Mouse (Mus musculus) left cerebral cortex, adult 11 months (tissue): ENCODE measurements around the gene Aurkb.
"Not testable (repeated sequence)": the region's sequence is repeated elsewhere in the genome, so short reads cannot be mapped to it uniquely, and the experiment has no call there.

Source experiments
- DNase-seq: peaks from one replicate; pipeline ENCODE4 v3.0.0; 2022; ENCODE audit warnings: low spot score

Gene Aurkb

DNA sequence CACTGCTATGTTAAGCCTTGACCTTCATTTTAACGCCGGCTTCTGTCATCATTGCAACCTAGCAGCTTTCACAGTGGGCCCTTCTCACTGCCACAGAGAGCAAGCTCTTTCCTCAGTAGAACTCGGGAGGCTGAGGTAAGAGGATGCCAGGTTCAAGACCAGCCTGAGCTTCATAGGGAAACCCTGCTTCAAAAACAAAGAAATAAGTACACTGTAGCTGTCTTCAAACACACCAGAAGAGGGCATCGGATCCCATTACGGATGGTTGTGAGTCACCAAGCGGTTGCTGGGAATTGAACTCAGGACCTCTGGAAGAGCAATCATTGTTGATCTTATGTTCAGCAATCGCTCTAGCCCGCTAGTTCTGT is 35.4 kb downstream of the Aurkb start:
- no peak for DNase-seq

DNA sequence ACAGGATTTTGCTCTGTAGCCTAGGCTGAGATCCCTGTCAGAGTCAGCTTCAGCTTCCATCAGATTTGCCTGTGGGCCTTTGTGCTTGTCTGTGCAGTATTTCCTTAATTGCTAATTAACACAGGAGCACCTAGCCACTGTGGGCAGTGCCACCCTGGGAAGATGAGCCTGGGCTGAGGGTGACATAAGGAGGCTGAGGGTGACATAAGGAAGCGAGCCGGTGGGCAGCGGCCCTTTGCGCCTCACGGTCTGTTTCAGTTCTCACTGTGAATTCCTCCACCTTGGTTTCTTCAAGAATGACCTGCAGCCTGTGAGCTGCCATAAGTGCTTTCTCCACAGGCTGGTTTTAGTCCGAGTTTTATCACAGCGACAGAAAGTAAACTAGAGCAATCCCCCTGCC is 36.2 kb downstream of the Aurkb start:
- DNase-seq = no peak

DNA sequence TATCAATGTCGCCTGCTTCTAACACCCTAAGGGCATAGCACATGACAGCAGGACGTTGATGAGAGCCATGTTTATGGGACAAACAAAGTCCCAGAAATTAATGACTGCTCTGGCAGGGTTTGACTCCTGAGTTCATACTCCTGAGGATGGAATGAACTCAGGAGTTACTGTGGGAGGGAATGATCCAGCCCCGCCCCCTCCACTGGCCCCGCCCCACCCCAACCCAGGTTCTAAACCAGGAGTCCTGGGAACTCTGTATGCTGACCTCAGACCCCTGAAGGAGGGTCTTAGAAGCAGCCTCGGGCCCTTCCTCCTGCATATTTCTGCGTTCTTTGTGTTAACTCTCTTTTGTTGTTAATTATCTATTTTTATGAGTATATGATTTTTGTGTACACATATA is 40.2 kb downstream of the Aurkb start:
- DNase-seq = no peak

DNA sequence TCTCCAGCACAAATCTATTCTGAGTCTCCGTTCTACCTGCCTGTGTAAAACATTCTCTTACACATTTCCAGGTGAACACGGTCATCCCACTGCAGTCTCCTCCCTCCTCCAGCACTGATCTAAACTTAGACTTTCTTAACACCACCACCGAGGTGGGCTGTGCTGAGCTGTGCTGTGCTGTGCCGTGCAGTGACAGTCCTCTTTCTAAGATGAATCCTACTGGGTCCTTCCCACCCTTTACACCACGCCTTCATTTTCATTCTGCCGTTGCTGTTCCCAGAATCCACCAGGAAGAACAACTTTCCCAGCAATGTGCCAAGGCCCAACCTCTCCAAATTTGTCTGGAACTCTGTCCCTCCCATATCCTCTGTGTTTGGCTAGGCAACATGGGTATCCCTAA is 40.9 kb downstream of the Aurkb start:
- no peak for DNase-seq

DNA sequence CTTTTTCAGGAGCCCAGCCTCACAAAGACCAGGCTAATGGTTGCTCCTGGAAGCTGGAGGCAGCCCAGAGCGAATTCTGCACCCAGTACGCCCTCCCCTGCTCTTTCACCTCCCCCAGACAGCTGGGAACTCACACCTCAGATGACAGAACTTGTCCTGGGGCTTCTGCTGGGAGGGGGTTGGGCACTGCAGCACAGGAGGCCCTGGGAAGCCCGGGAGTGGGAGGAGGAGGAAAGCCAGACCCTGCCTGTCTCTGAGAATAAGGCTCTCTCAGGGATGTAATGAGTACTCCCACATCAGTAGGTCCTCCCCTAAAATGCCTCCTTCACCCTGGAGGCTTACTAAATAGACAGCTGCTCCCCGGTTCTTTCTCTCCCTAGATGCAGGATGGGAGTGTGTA is 41.6 kb downstream of the Aurkb start:
- no peak for DNase-seq

DNA sequence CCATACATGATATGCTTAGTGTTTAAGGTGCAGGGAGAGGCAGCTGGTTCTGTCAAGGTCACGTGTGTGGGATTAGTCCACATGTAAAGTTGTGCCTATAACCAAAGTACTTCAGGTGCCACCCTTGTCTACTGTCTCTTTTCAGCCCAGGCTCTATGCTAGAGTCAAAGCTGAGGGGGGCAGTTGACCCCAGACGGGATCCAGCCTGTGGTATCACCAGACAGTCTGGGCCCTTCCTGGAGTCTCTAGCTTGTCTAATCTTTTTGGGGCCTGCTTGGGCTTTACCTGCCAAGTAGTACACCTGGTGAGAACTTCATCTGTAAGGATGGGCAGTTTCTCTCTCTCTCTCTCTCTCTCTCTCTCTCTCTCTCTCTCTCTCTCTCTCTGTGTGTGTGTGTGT is 42.1 kb downstream of the Aurkb start:
- DNase-seq = no peak

DNA sequence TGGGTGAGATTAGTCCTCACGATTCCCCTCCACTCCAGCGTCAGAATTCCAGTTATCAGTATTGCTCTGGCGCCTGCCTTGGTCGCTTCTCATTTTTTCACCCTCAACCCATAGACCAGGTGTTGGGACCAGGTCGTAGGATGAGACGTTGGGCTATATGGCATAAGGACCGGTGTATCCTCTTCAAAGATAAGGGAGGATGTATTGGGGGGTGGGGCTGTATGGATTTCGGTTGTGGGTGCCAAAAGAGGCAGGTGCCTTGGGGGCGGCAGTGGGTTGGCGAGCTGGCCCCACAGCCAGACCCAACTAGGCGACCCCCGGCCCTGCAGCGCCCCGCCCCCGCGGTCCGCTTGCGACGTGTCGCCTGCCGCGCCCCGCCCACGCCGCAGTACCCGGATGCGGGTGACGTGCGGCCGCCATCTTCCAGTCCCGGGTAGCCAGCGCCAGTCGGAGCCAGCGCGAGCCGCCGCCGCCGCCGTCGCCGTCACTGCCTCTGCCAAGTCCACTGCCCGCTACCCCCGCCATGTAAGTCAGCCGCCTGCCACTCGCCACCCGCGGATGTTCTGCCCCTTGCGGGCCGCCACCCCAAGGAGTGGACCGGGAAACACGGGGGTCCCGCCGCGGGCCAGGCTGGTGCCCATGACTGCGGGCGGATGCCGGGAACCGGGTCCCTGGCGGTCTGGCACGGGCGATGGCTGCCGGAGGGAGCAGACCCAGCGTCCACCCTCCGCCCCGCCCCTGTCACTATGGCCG is 42.8 kb downstream of the Aurkb start, which contains the start of gene Vamp2:
TSS of gene Vamp2 (plus strand) at position 388 of the 753 bp plus-strand sequence.
- DNase-seq = peak; percentile 88

DNA sequence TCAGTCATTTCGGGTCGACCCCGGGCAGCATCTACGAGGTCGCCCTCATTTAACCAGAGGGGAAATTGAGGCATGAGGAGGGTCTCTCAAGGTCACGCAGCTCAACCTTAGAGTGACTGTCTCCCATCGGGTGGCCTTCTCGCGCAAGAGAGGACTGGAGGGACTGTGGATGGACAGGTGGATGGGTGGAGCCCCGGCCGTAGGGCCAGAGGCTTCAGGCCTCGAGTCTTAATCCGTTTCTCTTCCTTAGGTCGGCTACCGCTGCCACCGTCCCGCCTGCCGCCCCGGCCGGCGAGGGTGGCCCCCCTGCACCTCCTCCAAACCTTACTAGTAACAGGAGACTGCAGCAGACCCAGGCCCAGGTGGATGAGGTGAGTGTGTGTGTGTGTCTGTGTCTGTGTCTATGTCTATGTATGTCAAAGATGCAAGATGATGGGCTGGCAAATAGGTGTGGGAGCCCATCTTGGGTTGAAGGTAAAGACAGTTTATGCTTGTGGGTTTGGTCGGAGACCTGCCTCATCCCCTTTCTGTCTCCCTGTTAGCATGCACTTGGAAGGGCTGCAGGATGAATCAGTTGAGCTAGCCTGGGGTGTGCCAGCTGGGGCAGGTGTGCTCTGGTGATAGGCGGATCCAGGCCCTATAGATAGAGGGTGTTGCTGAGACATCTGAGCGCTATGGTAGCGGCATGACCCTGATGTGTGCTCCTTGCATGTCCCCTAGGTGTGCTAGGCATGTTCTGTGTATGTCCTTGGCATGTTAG is 43.6 kb downstream of the Aurkb start:
- DNase-seq = no peak

DNA sequence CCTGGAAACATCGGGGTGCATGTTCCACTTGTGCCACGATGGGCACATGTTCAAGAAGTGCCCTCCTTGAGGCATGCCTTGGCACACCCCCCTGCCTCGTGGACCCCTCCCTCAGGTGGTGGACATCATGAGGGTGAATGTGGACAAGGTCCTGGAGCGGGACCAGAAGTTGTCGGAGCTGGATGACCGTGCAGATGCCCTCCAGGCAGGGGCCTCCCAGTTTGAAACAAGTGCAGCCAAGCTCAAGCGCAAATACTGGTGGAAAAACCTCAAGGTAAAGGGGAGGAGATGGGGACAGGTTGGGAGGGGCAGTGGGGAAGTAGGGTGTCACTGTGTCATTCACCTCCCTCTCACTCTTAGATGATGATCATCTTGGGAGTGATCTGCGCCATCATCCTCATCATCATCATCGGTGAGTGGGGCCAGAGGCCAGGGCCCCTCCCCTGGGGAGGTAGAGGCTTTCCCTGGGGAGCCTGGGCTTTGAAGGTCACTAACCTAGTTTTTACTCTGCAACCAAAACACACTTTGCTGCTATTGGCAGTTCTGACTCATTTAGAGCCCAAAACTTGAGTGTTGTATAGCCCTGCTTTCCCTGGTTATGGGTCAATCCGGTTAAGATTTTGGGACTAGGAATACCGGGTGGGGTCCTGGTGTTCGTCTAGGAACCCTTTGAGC is 44.3 kb downstream of the Aurkb start:
- DNase-seq = no peak

DNA sequence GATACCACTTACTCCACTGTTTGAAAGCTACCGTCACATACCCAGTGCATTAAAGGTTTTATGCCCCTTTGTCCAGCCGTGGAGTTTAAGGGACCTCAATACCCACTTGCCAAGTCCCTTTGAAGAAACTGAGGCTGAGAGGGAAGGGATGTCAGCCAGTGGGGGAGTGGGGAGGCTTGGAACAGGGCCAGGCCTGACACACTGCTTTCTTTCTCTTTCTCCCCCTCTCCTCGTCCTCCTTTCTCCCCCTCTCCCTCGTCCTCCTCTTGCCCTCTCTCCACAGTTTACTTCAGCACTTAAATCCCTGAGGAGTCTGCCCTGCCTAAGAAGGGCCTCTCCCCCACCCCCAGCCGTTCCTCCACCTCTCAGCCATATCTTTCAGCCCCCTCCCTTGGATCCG is 44.9 kb downstream of the Aurkb start:
- DNase-seq = no peak

DNA sequence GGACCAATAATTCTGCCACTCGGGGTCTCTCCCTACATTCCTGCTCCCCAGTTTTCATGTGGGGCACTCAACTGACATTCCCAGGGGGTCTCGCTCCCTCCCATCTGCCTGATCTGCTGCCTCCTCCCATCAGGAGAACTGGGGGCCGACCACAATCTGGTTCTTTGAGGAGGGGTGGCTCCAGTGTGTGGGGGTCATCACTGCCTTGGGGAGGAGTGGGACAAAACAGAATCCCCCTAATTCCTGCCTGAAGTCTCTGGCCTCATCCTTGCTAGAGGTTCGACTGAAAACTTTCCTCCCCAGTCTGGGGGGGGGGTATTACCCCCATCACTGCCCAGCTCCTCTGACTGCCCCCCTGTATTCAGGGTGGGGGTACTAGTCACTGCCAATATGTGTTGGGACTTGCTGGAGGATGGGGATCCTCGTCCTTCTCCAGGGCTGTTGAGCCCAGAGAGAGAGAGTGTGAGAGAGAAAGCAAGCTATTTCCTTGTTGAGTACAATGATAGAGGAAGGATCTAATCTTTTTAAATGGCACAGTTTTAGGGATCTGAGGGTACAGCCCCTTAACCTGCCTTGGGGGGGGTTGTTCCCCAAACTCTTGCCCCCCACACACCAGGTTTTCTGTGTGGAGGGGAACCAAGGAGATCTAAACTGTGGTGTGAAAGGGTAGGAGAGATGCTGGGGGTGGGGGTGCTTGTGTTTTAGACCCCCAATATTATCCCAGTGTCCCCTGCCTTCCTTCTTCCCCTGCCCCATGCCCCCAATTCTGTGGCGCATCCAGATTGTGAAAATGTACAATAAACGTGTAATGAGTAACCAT is 46.3 kb downstream of the Aurkb start:
- DNase-seq = no peak

DNA sequence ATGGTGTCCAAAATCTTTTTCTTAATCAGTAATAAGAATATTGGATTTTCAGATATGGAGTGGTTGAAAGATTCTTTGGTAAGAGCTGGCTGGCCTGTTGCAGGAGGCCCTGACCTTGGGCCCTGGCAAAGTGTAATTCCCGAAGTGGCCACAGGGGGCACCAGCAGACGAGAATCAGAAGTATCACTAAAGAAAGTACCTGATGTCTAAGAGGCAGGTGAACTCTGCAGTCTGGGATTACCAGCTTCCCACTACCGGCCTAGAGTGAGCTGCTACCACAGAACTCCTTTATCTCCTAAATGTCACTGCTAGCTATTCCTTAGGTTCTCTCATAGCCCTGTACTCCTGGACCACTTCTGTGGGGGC is 46.9 kb downstream of the Aurkb start:
- no peak for DNase-seq

DNA sequence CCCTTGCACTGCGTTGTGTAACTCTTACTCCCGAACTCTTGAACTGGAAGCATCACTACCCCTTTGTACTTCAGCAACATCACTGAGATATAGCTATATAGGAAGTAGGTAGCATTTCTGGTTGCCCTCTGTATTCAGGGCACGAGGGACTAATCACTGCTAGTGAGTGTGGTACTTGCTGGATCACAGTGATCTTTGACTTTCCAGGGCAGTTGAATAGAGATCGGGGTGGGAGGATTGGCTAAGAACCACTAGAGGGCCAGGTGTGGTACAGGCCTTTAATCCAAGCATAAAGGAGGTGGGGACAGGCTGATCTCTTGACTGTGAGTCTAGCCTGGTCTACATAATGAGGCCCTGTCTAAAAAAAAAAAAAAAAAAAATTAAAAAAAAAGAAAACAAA is 47.4 kb downstream of the Aurkb start:
- DNase-seq = no peak

DNA sequence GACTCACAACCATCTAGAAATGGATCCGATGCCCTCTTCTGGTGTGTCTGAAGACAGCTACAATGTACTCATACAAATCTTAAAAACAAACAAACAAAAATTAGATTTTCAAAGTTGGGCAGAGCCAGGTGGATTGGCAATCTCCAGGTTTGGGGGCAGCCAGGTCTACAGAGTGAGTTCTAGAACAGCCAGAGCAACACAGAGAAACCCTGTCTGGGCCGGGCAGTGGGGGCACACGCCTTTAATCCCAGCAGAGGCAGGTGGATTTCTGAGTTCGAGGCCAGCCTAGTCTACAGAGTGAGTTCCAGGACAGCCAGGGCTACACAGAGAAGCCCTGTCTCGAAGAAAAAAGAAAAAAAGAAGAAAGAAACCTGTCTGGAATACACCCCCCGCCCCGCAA is 48.4 kb downstream of the Aurkb start:
- DNase-seq = not testable (repeated sequence)

DNA sequence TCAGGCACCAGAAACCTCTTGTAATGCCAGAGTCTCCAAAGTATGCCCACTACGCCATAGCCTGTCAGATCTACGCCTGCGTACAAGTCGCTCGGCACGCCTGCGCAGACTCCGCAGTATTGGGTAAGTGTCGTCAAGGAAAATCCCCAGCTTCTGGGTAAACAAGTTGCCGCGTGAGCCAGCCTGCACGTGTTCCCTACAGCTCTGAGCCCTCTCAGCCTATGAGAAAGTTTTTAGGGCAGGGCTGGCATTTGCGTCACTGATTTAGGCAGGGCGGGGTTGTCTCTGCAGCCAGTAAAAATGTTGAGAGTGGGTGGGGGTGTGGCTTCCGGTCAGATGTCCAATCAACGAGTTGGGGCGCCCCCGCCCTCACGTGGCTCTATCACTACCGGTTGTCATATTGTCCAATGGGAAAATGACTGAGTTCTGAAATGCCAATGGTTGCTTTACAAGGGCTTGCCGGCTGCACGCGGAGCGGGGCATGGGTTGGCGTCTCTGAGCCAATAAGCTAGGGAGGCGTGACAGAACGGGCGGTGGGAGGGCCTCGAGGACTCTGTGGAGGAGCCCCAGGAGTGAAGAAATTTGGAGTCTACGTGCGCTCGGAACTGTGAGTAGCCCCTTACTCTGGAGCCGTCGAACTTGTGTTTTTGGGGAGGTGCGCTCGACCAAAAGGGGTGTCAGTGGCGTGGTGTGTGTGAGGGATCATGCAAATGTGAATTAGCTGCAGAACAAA is 49.4 kb downstream of the Aurkb start, which contains the start of gene Per1:
TSS of gene Per1 (plus strand) at position 521 of the 733 bp plus-strand sequence.
- peak; percentile 100 for DNase-seq

DNA sequence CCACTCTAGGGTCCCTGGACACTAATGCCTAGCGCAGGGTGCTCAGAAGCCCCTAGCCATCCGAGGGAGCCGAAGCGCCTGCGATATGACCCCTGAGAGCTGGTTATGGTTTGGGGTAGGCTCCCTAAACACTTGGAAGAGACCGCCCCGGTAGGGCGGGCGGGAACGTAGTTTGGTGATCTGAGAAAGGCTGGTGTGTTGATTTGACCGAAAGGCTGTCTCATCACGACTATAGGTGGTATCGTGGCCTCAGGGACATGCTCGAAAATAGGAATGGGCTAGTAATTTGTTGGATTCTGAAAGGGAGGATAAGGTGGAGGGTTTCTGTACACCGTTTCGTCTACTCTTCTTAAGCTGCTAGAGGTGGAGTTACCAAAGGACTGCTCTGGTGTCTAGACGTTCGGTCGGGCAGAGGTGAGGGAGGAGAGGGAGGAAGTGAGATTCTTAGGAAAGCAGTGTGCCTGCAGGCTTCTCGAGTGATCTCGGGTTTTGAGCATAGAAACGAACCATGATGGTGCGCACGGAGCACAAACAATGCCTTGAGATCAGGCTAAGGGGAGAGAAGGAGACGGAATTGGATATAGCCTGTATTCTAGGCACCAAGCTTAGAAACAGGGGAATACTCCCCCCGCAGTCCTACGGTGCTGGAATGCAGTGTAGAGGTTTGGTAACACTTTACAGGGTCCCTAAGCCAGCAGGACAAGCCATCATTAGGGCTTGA is 50.2 kb downstream of the Aurkb start:
- DNase-seq = no peak

DNA sequence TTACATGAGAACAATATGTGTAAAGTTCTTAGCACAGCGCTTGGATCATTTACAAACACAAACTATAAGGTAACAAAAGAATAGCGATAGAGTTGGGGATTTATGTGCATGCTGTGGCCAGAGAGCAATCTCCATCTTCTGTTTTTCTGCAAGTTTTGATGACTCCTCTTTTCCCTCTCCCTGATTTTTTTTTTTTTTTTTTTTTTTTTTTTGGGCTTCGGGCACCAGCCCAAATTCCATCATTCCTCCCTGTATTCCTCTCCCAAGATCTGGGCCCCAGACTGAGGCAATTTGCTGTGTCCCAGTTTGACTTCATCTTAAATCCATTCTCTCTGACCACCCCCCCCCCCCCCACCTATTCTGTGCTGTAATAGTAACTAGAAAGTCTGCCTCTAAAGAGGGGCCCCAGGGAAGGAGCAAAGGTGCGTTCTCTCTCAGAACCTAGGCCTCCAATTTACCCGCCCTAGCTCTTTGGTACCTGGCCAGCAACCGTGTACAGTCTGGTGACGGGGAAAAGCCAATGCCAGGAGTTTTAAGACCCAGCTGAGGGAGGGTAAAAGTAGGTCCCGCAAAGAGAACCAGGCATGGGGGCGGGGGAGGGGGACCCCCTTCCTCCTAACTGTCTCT is 51.0 kb downstream of the Aurkb start:
- no peak for DNase-seq

DNA sequence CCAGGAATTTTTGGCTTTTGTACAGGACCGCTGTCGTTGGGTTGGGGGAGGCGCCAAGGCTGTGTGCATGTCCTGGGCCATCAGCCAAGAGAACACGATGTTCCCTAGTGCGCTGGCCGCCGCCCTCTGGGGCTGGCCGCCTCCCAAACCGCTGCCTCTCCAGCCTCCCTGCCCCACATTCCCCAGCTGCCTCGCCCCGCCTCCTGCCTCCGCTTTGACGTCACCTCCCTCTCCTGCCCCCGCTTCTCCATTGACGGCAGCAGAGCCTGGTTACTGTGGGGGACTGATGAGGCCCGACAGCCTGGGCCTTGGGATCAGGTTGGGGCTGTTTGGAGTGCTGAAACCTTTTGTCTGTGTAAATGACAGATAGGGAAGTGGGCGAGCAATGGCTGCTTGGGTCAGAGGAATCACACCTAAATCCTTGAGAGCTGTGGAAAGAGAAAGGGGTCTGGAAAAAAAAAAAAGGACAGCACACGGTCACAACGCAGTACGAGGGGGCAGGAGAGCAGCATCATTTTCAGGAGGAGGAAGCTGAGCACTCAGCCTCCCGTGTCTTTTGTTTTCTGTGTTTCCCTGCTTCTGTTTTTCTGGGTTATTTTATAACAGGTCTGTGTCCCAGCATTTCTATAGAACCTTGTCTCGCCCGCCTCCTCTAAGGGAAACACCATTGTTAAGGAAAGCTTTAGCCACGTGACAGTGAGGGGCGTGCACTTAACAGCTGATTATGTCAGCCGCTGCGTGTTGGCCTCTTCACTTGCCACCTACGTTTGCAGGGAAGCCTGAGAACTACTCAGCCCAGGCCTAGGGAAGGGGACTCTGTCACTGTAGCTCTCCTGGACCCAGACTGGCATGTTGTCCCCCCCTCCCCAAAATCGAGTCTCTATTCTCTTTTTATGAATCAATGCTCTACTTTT is 51.8 kb downstream of the Aurkb start:
- peak; percentile 96 for DNase-seq

DNA sequence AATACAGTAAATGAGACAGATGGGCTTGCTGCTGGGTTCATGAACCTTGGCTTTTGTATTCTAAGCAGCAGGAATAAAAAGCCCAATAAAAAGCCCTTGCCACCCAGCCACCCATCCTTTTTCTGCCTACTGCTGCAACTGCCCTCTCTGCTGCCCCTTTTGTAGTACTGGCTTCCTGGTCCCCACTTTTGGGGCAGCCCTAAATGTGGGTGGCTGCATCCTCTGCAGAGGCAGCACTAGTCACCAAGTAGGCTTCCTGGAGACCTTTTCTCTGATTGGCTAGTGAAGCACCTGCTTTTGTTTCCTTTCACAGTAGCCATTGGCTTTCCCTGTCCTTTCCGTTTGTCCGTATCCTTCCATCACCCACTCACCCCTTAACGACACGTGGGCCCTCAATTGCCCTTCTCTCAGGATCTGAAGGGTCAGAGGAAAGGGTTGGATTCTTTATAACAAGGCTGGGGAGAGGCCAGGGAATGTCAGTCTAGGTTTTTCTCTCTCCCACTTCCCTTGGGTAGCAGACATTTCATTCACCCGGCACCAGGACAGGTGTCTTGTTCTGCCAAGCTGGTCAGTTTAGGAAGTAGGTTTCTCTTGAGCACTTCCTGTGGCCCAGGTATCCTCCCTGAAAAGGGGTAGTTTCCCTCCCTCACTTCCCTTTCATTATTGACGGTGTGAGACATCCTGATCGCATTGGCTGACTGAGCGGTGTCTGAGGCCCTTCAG is 52.8 kb downstream of the Aurkb start:
- DNase-seq = no peak
